10 mouse cellular contexts compared by ENCODE assay signal in genomic region chr11:107965449-107965848, GRCm38 (mm10). TPM values are rescaled to one million over a fixed set of nuclear protein-coding genes. Genes with fewer than 3 reads are reported as not detected.
DNase-seq lines count a peak whose midpoint lies in the region; ATAC-seq and TF ChIP-seq lines count a peak whose summit lies in the region.
"Had no signal": no experiment of that assay in that cellular context is flagged by ENCODE, and none has a peak within 500 bp of the region (broad histone marks: within the 10 kb centered on the region; RNA-seq: fewer than 3 reads in every experiment).

No protein-coding gene starts in this region.

- H3K4me3 ChIP-seq in forebrain, embryonic 13.5 days = no peak overlapping the region
- H3K4me3 ChIP-seq in forebrain, embryonic 12.5 days (replicated peaks) = no peak overlapping the region
- no peak overlapping the region for H3K4me3 ChIP-seq in midbrain, embryonic 16.5 days (ENCODE audit: low read depth, low read length)
- no peak overlapping the region for H3K4me3 ChIP-seq in gastrocnemius, adult 2 months

- H3K4me1 ChIP-seq in forebrain, embryonic 13.5 days = peaks cover 61% of the 10 kb centered on the region
- H3K4me1 ChIP-seq in forebrain, embryonic 12.5 days = peaks cover 27% of the 10 kb centered on the region
- peaks cover 16% of the 10 kb centered on the region for H3K4me1 ChIP-seq in midbrain, embryonic 16.5 days (ENCODE audit: control insufficient read depth, insufficient read depth, low read length)

- TF ChIP-seq CTCF in gastrocnemius, adult 2 months (IDR thresholded peaks at IDR 0.05) = no peak

- intact Hi-C loops in gastrocnemius, adult 2 months (cut with DNase I) = no loop called here

- ATAC-seq in forebrain, embryonic 13.5 days = peak; percentile 87
- ATAC-seq in forebrain, embryonic 12.5 days (ENCODE audit: low FRiP score) = no peak
- peak; percentile 76 for ATAC-seq in midbrain, embryonic 16.5 days

- no peaks in the 10 kb centered on the region for H3K9me3 ChIP-seq in forebrain, embryonic 13.5 days (replicated peaks)
- H3K9me3 ChIP-seq in forebrain, embryonic 12.5 days = no peaks in the 10 kb centered on the region
- no peaks in the 10 kb centered on the region for H3K9me3 ChIP-seq in midbrain, embryonic 16.5 days (replicated peaks; ENCODE audit: control insufficient read depth, low read length, poor library complexity, severe bottlenecking)

- H3K27me3 ChIP-seq in forebrain, embryonic 13.5 days = no peaks in the 10 kb centered on the region
- no peaks in the 10 kb centered on the region for H3K27me3 ChIP-seq in forebrain, embryonic 12.5 days
- H3K27me3 ChIP-seq in midbrain, embryonic 16.5 days (ENCODE audit: control insufficient read depth, insufficient read depth, low read depth, low read length) = no peaks in the 10 kb centered on the region

- 61% methylated on average over 7 of the region's 7 CpGs for WGBS in forebrain, embryonic 13.5 days
- 73% methylated on average over 7 of the region's 7 CpGs for WGBS in forebrain, embryonic 12.5 days
- WGBS in midbrain, embryonic 16.5 days = 64% methylated on average over 7 of the region's 7 CpGs

- no peak overlapping the region for H3K9ac ChIP-seq in forebrain, embryonic 13.5 days
- H3K9ac ChIP-seq in forebrain, embryonic 12.5 days = no peak overlapping the region
- no peak overlapping the region for H3K9ac ChIP-seq in midbrain, embryonic 16.5 days (ENCODE audit: low read depth, low read length)
- H3K9ac ChIP-seq: liver, embryonic 14.5 days had no signal

- H3K36me3 ChIP-seq in forebrain, embryonic 13.5 days (ENCODE audit: poor library complexity, severe bottlenecking) = peaks cover 3% of the 10 kb centered on the region; the same call in 1 of the 2 replicates
- no peaks in the 10 kb centered on the region for H3K36me3 ChIP-seq in forebrain, embryonic 12.5 days (replicated peaks)
- H3K36me3 ChIP-seq in midbrain, embryonic 16.5 days (ENCODE audit: control insufficient read depth, insufficient read depth, low read length) = no peaks in the 10 kb centered on the region

- H3K27ac ChIP-seq in forebrain, embryonic 13.5 days = peak overlapping the region; percentile 11
- H3K27ac ChIP-seq in forebrain, embryonic 12.5 days = no peak overlapping the region
- no peak overlapping the region for H3K27ac ChIP-seq in midbrain, embryonic 16.5 days (ENCODE audit: low read length)
- no peak overlapping the region for H3K27ac ChIP-seq in gastrocnemius, adult 2 months
- H3K27ac ChIP-seq: liver, embryonic 14.5 days had no signal

- H3K4me2 ChIP-seq in forebrain, embryonic 13.5 days = no peak overlapping the region
- no peak overlapping the region for H3K4me2 ChIP-seq in forebrain, embryonic 12.5 days
- no peak overlapping the region for H3K4me2 ChIP-seq in midbrain, embryonic 16.5 days (ENCODE audit: low read length)

- peak; percentile 53 for DNase-seq in cerebellum, adult 9-11 months
- peak; percentile 30 to 67 for DNase-seq in layer of hippocampus, adult 18-20 months (ENCODE audit: low spot score in 2 of 2)
- DNase-seq in gastrocnemius, adult 2 months = no peak
- DNase-seq in kidney, postnatal 25 days = no peak
- no peak for DNase-seq in natural killer cell, adult 2 months (ENCODE audit: low spot score in 2 of 2)

RNA-seq across cellular contexts. Expression of gene Cacng5, which starts 50.6 kb away (rescaled TPM):
- polyA plus RNA-seq in forebrain, embryonic 13.5 days (2015; fragmentation: Nextera tagmentation; extraction: Ambion mirVana) = 1.4 and 2.2 TPM in 2 replicates
- polyA plus RNA-seq in forebrain, embryonic 12.5 days (2016; fragmentation: Nextera tagmentation; extraction: Ambion mirVana) = 1.0 and 1.3 TPM in 2 replicates
- 10 to 100 TPM; 11.0 to 13.2 TPM for total RNA-seq in layer of hippocampus, adult 18-20 months (2021)
- 10.3 and 12.7 TPM in 2 replicates for polyA plus RNA-seq in midbrain, embryonic 16.5 days (2015; fragmentation: Nextera tagmentation; extraction: Ambion mirVana)
- under 1 TPM in 1 of 2 experiments, not detected in 1; 0.08 TPM for total RNA-seq in gastrocnemius, adult 2 months (2021)
- total RNA-seq: hematopoietic stem cell, adult 5-6 weeks had no signal

Comparison
In these comparisons a context has a peak if more than half of its experiments do, and no peak if none do; other contexts are left out.
1. DNase-seq: peak in cerebellum, adult 9-11 months (single experiment) and layer of hippocampus, adult 18-20 months (2 of 2); none in gastrocnemius, adult 2 months (single experiment), kidney, postnatal 25 days (0 of 2) and natural killer cell, adult 2 months (0 of 2).